Comparison of ENCODE assay signal across 14 mouse cellular contexts in the genomic region with DNA sequence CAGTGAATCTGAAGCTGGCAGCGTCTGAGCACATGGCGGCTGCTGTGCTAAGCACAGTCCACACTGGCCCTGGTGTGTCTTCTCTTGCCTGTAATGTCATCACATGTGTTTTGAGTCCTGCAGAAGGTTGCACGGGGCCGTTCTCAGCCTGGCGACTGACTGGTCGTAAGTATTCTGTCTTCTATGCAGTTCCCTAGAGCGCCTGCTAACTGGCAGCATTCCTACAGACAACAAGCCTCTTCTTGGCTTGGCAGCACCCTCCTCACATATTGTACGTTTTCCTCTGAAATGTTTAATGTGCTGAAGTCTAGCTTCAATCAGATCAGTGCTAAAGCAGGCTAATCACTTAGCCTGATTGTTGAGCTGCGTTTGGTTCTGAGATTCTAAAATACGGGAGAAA. TPM values are rescaled to one million over a fixed set of nuclear protein-coding genes. Genes with fewer than 3 reads are reported as not detected.
DNase-seq lines count a peak whose midpoint lies in the region; ATAC-seq and TF ChIP-seq lines count a peak whose summit lies in the region.
"Had no signal": no experiment of that assay in that cellular context is flagged by ENCODE, and none has a peak within 500 bp of the region (broad histone marks: within the 10 kb centered on the region; RNA-seq: fewer than 3 reads in every experiment).

No protein-coding gene starts in this region.

- H3K9me3 ChIP-seq in heart, embryonic 10.5 days = no peaks in the 10 kb centered on the region
- no peaks in the 10 kb centered on the region for H3K9me3 ChIP-seq in embryonic facial prominence, embryonic 14.5 days (ENCODE audit: control insufficient read depth, low read length)
- no peaks in the 10 kb centered on the region for H3K9me3 ChIP-seq in midbrain, embryonic 11.5 days (ENCODE audit: control insufficient read depth, low read length)
- H3K9me3 ChIP-seq: liver, embryonic 15.5 days had no signal

- 69% methylated on average over 10 of the region's 10 CpGs for WGBS in heart, embryonic 10.5 days
- WGBS in embryonic facial prominence, embryonic 14.5 days = 38% methylated on average over 10 of the region's 10 CpGs
- 84% methylated on average over 10 of the region's 10 CpGs for WGBS in midbrain, embryonic 11.5 days

- no peaks in the 10 kb centered on the region for H3K27me3 ChIP-seq in heart, embryonic 10.5 days (ENCODE audit: insufficient read depth, poor library complexity, severe bottlenecking)
- no peaks in the 10 kb centered on the region for H3K27me3 ChIP-seq in embryonic facial prominence, embryonic 14.5 days (replicated peaks; ENCODE audit: control insufficient read depth, insufficient read depth, low read length)
- H3K27me3 ChIP-seq in midbrain, embryonic 11.5 days (ENCODE audit: control insufficient read depth, insufficient read depth, low read length) = no peaks in the 10 kb centered on the region
- H3K27me3 ChIP-seq: liver, embryonic 15.5 days had no signal

- DNase-seq in heart, embryonic 10.5 days (ENCODE audit: low spot score) = no peak
- DNase-seq in heart, adult 8-10 months (ENCODE audit: low spot score) = no peak
- DNase-seq in left cerebral cortex, postnatal 25 days (ENCODE audit: low spot score in 2 of 2) = peak; percentile 54 to 70
- DNase-seq in left cerebral cortex, adult 2 months (ENCODE audit: extremely low spot score in 1 of 2, low spot score in 2 of 2) = no peak
- DNase-seq in embryonic facial prominence, embryonic 14.5 days (ENCODE audit: low spot score) = no peak
- DNase-seq in right cerebral cortex, postnatal 25 days = peak; percentile 38
- DNase-seq in midbrain, embryonic 11.5 days (ENCODE audit: low spot score, missing footprints) = no peak
- DNase-seq in kidney, adult 8-10 months = no peak
- DNase-seq: gastrocnemius, postnatal 36 days; left cerebral cortex, postnatal 4 days; thymus, postnatal 25 days had no signal

- no peak overlapping the region for H3K4me3 ChIP-seq in heart, embryonic 10.5 days
- H3K4me3 ChIP-seq in left cerebral cortex, adult 2 months = no peak overlapping the region
- H3K4me3 ChIP-seq in embryonic facial prominence, embryonic 14.5 days (ENCODE audit: low read depth, low read length) = no peak overlapping the region
- H3K4me3 ChIP-seq in midbrain, embryonic 11.5 days (ENCODE audit: low read depth, low read length) = no peak overlapping the region
- H3K4me3 ChIP-seq: erythroblast, embryonic 14.5 days; liver, embryonic 15.5 days; myocyte had no signal

- intact Hi-C loops in left cerebral cortex, postnatal 25 days (cut with DNase I) = no loop called here
- intact Hi-C loops in left cerebral cortex, adult 2 months (cut with DNase I) = no loop called here

- H3K4me1 ChIP-seq in heart, embryonic 10.5 days = peaks cover 58% of the 10 kb centered on the region
- H3K4me1 ChIP-seq in embryonic facial prominence, embryonic 14.5 days (ENCODE audit: control insufficient read depth, insufficient read depth, low read length) = peaks cover 46% of the 10 kb centered on the region
- no peaks in the 10 kb centered on the region; the same call in 1 of the 2 replicates for H3K4me1 ChIP-seq in midbrain, embryonic 11.5 days (ENCODE audit: control insufficient read depth, insufficient read depth, low read length)

- H3K27ac ChIP-seq in heart, embryonic 10.5 days = 0 out of 2 replicates have a peak overlapping the region, but pooled peaks have one; percentile 11
- no peak overlapping the region for H3K27ac ChIP-seq in left cerebral cortex, adult 2 months
- H3K27ac ChIP-seq in embryonic facial prominence, embryonic 14.5 days (replicated peaks; ENCODE audit: low read depth, low read length) = peak overlapping the region; percentile 52
- no peak overlapping the region for H3K27ac ChIP-seq in midbrain, embryonic 11.5 days (ENCODE audit: low read depth, low read length)
- H3K27ac ChIP-seq: liver, embryonic 15.5 days had no signal

- TF ChIP-seq CTCF in left cerebral cortex, adult 2 months (IDR thresholded peaks at IDR 0.05) = no peak; the same call in 1 of the 2 replicates

- ATAC-seq in embryonic facial prominence, embryonic 14.5 days (ENCODE audit: low read depth) = no peak
- ATAC-seq in midbrain, embryonic 11.5 days (ENCODE audit: low FRiP score) = no peak

- peak overlapping the region; percentile 8; the same call in 1 of the 2 replicates for H3K9ac ChIP-seq in embryonic facial prominence, embryonic 14.5 days (ENCODE audit: low read depth, low read length)
- H3K9ac ChIP-seq in midbrain, embryonic 11.5 days (ENCODE audit: low read length) = no peak overlapping the region
- H3K9ac ChIP-seq: liver, embryonic 15.5 days had no signal

- H3K36me3 ChIP-seq in heart, embryonic 10.5 days = no peaks in the 10 kb centered on the region
- no peaks in the 10 kb centered on the region for H3K36me3 ChIP-seq in embryonic facial prominence, embryonic 14.5 days (ENCODE audit: control insufficient read depth, insufficient read depth, low read length)
- no peaks in the 10 kb centered on the region for H3K36me3 ChIP-seq in midbrain, embryonic 11.5 days (ENCODE audit: control insufficient read depth, insufficient read depth, low read length)
- H3K36me3 ChIP-seq: liver, embryonic 15.5 days had no signal

- no peak overlapping the region for H3K4me2 ChIP-seq in embryonic facial prominence, embryonic 14.5 days (ENCODE audit: low read depth, low read length)
- H3K4me2 ChIP-seq in midbrain, embryonic 11.5 days = no peak overlapping the region
- H3K4me2 ChIP-seq: liver, embryonic 15.5 days had no signal

RNA-seq across cellular contexts. Expression of a gene that starts 27.3 kb away (rescaled TPM):
- polyA plus RNA-seq in heart, embryonic 10.5 days (2016; fragmentation: Nextera tagmentation; extraction: Ambion mirVana) = 10.5 and 11.1 TPM in 2 replicates
- total RNA-seq in heart, adult 8-10 months (2022) = 10 to 100 TPM in 2 of 4 experiments, 1 to 10 TPM in 2; 8.1 to 12.5 (median 10.0) TPM
- 10 to 100 TPM; 10.5 to 11.9 TPM for total RNA-seq in left cerebral cortex, postnatal 25 days (2021)
- total RNA-seq in left cerebral cortex, adult 2 months (2021) = 10 to 100 TPM; 10.2 to 12.2 TPM
- polyA plus RNA-seq in embryonic facial prominence, embryonic 14.5 days (2014; fragmentation: Nextera tagmentation; extraction: Ambion mirVana) = 11.0 and 11.6 TPM in 2 replicates
- 2.6 and 3.3 TPM in 2 replicates for polyA plus RNA-seq in midbrain, embryonic 11.5 days (2014; fragmentation: Nextera tagmentation; extraction: Ambion mirVana)
- polyA plus RNA-seq: erythroblast, embryonic 14.5 days had no signal

Comparison
In these comparisons a context has a peak if more than half of its experiments do, and no peak if none do; other contexts are left out.
1. DNase-seq: peak in left cerebral cortex, postnatal 25 days (2 of 2) and right cerebral cortex, postnatal 25 days (single experiment); none in heart, embryonic 10.5 days (single experiment), heart, adult 8-10 months (single experiment), left cerebral cortex, adult 2 months (0 of 2), embryonic facial prominence, embryonic 14.5 days (single experiment), midbrain, embryonic 11.5 days (single experiment) and kidney, adult 8-10 months (0 of 2).
2. H3K27ac ChIP-seq: peak in heart, embryonic 10.5 days (single experiment) and embryonic facial prominence, embryonic 14.5 days (single experiment); none in left cerebral cortex, adult 2 months (single experiment) and midbrain, embryonic 11.5 days (single experiment).